Mouse (Mus musculus): ENCODE results near the gene Cnr1.
A peak's percentile ranks its signal among the peaks of the same experiment; 100 is the strongest.

The Cnr1 gene

DNA sequence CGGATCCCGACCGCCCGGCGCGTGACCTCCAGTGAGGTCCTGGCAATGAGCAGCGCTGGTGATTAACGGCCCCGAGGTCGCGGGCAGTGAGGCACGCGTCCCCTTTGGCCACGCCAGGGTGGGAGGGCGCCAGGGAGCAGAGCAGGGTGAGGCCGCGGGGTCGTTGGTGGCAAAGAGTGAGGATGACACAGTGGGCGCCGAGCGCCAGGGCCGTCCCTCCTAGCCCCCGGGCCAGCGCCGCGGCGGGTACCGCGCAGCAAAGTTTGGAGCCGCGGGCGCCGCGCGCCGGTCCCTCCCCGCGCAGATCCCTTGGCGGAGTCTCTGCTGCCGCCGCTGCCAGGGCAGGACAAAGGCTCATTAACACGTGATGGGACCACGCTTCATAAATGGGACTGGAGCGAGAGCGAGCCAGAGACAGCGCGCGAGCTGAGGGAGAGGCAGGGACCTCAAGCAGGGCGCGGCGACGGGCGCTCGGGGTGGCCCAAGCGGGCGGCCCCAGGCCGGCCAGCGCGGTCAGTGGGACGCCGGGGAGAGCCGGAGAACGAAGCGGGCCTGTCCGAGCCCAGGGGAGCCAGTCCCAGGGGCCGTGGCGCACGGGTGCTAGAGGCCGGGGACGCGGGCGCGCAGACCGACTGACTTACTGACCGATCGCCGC, at the start of gene Cnr1:
TSS of gene Cnr1 (plus strand) at position 360 of the 655 bp plus-strand sequence.
- peak; percentile 70 for DNase-seq

DNA sequence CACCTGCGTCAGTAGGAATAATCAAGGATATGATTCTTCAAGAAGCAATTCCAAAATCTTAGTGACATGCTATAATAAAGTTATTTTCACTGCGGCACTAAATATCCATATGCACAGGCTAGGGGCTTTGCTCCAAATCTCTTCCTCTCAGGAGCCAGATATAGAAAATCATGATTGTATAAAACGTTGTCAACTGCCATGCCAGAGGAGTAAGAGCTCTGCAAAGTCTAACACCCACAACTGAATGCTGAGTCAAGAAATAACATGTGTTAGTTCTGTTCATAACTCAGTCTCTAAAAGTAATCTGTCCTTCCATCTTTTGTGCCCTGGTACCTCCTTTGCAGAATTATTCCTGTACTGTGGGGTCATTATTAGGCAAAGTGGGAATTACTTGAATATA, 44.4 kb upstream of the Cnr1 start:
- DNase-seq, result no peak

DNA sequence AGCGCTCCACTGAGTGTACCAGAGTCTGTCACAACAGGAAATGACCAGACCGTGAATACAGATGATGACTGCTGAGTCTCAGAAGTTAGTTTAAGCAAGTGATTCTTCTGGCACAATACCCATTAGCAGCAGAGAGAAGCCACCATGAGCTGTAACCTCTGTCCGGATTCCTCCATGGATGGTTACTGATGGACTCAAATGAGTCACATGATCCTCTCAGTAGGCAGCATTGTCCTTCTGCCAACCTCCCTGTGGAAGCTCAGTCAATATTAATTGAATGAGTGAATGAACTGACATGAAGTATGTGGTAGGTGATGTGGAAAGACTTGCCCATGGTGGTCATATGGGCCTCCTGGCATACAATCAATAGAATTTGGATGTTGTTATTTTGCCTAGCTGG, 38.4 kb upstream of the Cnr1 start:
- no peak for DNase-seq

DNA sequence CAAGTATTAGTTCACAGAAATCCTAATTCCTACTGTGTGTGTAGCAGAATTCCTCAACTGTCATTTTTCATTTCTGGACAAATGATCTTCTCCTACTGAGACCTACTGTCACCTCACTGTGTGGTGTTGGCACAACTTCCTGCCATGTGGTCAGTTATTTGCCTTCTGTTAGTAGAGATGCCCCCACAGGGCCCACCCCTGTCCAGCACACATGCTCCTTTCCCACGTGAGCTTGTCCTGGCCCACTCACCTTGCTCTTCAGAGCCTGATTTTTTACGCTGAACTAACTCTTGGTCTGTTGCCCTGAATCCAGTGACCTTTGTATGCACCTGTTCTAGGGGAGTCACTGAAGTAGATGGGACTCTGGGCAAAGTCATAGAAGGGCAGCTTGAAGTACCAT, 34.4 kb upstream of the Cnr1 start:
- DNase-seq, result no peak

DNA sequence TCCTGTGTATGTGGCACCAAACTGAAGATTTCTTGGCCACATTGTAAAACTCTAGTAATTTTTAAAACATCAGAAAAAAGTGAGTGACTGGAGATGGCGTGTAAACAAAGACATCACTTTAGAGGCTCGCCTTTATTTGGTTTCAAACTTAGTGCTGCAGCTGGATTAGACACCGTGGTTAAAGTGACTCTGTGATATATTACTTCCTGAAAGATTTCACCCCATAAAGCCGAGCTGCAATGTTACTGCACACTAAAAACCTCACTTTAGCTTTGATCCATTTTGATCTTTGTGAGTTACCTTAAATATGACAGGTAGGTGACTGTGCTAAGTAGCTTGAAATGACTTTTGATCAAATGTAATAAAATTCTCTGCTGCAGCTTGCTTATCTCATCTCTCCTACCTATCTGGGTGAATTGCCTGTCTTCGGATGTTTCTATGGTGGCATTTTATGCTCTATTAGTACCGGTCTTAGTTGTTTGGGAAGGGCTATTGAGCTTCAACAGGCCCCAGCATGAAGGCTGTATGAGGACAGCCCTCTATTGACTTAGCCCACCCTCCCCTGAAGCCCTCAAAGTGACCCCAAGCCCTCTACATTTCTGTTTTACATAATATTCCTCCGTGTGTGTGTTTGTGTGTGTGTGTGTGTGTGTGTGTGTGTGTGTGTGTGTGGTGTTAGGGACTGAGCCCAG, 32.1 kb upstream of the Cnr1 start:
- DNase-seq, result no peak

DNA sequence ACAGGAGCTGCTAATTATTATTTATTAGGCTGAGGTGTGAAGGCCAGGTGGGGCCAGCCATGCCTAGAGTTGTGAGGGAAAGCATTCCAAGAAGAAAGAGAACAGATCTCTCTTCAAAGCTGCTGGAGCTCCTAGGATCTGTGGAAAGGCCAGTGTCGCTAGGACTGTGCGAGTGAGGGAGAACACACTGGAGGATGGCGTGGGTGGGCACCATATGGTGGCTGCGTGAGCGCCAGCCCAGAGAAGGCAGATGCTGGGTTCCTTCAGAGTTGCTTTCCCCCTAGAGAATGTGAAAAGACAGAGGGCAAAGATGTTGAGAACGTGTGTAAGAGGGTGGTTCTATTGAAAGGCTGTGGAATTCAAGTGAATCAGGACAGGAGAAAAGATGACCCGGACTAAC, 30.6 kb upstream of the Cnr1 start:
- DNase-seq, result peak; percentile 73

DNA sequence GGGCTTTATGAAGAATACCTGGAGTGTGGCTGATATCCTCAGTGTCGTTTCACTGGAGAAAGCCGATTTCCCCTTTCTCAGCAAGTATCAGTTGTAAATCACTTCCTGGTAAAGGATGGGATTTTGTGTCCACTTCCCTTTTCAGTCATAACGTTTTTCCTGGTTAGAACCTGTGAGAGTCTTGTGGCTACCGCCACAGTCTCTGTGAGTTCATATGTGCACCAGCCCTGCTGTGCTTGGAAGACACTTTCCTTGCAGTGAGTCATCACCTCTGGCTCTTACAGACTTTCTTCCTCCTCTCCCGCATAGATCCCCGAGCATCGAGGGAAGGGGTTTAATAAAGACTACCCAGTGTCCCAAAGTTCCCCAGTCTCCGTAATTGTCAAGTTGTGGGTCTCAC, 29.3 kb upstream of the Cnr1 start:
- no peak for DNase-seq

DNA sequence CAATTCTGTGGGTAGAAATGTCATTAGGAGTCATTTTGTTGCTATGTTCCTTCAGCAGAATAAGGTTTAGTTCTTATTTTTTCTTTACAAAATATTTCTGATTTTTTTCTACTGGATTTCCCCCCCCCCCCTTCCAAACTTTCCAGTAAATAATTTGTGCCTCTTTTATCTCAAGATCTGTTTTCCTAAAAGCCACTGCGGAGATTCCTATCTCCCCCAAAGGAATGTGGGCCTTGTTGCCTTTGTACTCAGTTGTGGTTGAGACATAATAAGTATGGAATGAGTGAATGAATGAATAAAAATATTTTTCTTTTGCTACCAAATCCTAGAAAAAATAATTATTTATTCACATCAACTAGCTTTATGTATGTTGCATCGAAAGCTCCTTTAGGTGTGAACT, 28.9 kb upstream of the Cnr1 start:
- no peak for DNase-seq

DNA sequence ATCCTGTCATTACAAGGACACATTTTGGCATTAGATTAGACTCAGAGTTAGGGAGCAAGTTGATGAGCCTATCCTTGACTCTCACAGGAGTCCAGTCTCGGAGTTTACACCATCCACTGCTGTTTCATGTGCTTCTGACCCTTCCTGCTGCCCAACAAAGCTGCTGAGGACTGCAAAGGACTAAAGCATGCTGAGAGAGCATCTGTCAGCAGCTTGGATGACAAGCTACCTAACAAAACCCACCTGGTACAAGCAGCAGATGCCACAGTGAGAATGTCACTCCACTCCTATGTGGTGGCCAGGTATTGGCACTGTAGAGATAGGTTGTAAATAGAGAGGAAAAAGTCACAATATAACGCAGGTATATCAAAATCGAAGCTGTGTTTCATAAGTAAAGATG, 22.7 kb upstream of the Cnr1 start:
- DNase-seq, result no peak

DNA sequence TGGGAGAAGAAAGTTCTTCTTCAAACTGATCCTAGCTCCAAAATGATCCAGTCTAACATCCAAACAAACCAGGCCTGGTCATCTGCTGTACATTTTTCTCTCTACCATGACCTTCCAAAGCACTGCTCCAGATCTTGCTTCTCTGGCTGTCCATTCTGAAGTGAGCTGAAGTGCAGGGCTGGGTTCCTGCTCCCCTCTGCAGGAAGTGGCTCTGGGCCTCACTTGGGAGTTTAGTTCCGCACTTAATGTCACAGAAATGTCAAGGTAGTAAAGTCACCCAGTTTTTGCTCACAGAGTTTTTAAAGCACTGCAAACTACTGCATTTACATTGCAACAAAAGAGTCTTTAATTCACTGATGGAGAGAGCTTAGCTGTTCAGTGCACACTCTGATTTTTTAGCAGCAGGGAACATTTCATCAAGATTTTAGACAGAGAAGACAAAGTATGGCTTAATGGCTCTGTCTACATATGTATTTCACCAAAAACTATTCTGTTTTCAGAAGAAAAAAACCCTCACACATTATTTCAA, 20.5 kb upstream of the Cnr1 start:
- no peak for DNase-seq

DNA sequence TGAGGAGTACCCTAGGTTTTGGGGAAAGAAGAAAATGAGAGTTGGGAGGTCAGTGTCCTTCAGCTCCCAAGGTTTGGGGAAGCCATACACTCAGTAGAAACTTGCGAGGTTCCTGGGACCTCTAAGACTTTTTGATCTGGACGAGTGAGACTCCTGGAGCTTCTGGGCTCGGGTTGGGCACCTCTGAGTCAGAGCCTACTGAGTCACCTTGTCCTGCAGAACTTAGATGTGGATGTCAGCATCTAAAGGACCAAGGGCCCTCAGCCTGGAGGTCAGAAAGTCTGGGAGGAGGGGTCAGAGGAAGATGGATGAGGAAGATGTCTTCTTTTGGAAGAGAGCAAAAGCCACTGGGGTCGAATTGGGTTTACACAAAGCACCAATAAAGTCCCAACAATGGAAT, 19.6 kb upstream of the Cnr1 start:
- no peak for DNase-seq

DNA sequence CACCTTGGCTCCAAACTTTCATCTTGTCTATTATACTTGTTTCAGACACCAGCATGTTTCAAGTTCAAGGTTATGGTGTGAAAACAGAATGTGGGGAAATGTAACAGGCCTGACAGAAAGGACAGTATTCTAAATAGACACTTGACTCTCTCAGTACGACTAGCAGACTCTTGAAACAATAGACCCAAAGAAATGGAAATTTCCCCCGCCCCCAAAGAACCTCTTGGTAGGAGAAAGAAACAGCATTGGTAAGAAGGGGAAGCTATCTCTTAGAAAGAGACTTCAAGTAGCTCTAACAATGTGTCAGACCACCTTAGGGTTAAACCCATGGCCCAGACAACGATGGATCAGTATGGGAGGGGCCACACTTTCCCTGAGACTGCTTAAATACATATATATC, 15.6 kb upstream of the Cnr1 start:
- DNase-seq, result no peak

DNA sequence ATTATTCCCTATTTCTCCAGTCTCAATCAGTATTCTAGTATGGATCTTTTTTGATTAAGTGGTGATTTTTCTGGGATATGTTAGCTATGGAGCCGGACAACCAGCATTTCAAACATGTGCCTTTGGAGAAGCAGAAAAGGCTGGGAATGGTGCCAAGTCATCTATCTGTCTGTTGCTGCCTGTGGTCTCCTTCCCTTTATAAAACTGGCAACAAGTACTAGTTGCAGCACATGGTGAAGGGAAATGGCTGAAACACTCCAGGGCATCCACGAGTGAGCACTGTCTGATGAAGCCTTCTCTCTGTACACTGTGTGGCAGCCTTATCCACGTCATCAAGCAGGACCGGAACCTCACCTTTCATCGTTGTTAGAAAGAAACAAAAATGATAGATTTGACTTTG, 8.7 kb upstream of the Cnr1 start:
- peak; percentile 40 for DNase-seq

DNA sequence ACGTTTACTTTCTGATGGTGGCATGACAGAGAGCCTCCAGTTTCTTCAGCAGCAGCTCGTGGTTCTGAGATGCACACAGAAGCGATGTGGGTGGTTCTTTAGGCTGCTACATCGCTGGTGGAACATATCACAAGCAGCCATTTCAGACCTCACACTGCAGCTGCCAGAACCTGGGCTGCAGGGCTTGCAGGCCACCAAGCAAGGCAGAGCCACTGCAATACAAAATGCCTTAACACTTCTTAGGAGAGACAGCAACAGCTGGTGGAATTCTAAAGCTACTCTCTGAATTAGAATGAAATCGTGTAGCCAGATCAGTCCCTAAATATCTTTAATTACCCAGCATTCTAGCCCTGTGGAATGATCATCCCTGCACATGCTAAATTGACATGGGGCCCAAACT, 3.6 kb upstream of the Cnr1 start:
- DNase-seq, result no peak

DNA sequence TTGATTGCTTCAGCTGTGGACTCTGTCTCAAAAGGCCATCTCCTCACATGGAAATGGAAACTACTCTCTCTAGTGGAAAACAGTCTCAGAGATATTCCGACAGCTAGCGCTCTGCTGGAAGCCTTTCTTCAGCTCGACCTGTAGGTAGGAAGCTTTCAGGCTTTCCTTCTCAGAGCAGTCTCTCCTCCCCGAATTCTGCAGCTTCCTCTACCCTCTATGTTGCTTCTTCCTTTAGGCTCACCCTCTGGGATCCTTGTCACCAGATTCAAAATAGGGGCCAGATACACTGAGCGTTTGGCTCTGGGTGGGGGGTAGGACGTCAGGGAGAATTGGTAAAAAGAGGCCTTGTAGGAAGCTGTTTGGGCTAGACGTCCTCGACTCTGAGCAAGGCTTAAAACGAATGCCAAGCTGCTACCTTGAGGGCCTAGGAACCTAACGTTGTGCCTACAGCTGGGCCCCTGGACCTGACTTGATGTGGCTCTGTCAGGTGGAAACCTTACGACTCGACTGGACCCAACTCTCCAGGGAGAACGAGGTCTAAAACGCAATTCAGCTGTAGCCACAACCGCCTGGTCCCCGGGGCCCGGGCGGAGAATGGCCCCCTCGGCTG, 1.1 kb upstream of the Cnr1 start:
- no peak for DNase-seq

DNA sequence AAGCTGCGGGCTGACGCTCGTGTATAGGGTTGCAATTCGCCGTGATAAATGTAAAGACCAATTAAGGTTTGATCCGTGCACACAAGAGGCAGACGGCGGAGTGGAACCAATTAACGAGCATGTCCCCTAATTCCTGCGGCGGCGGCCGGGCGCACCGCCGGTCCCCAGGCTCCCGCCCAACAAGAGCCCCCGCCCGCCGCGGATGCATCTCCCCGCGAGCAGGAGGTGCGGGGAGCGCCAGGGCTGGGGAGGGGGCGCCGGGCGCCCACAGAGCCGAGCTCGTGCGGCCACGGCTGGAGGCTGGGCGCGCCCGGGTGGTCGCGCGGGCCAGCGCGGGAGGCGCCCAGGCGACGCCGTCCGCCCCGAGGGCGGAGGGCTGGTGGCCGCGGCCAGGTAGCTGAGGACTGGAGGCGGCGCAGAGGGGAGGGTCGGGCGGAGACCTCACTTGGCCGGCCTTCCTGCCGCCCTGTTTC, 596 bp upstream of the Cnr1 start:
- peak; percentile 20 for DNase-seq

DNA sequence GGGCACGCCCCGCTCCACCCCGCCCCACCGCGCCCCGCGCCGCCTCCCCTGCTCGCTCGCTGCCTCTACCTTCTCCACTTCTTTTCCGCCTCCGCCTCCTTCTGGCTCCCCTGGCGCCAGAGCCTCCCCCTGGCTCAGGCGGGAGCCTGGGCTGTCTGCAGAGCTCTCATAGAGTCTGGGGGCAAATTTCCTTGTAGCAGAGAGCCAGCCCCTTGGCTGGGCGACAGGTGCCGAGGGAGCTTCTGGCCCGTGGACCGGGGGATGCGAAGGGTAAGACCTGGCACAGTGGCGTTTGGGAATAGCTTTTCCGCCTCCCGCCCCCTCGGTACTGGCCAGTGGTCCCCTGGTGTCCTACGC, 474 bp downstream of the Cnr1 start:
- DNase-seq, result peak; percentile 20

DNA sequence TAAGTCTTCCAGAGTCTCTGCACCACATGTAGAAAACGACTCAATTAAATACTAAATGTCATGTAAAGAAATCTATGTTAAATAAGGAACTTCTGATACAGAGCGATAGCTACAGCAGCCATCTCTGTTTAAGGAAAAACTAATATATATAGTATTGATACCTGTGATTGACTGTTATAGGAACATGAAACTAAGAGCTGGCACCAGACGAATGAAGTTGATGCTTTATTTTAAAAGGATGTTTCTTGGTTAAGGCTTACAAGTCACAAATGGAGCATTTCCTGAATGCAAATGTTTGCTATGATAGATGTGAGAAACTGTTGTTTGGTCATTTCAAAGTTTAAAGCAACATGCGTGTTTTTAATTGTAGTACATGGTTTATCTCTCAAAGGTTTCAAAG, 1.1 kb downstream of the Cnr1 start:
- DNase-seq, result no peak

DNA sequence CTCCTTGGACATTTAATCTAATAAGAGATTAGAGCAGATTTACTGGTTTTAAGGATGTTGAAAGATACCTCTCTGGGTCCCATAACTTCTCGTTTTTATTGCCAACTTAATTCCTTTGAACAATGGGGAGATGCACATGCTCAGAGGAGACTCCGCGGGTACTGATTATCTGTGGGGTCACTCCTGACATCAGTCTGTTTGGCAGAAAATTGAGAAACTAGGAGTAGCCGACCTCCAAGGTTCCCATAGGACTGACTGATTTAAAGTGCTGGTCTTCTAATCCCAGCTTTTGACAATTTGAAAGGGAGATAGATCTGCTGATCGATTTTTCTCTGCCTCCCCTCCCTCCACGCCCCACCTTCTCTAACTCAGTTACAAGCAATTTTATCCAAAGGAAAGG, 1.6 kb downstream of the Cnr1 start:
- DNase-seq, result no peak

DNA sequence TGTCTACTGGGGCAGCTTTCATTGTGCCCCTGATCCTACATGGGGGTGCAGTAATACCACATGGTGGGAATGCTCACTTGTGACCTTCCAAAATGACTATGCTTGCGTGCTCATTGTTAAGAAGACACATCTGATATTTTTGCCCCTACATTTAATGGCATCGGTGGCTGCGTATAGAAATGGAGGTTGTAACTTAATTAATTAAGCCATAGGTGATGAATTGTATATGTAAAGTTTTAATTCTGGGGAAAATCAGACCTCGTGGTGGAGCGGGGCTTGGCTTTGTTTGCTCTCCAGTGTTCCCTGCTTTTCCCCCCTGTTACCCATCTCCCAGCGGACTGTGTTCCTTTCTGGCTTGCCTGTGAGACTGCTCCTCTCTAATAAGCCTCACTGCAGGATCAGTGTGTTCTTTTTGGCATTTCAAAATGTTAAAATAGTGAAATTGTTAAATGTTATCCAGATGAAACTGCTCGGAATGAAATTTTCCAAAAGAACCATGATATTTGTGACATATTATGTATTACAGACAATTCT, 2.4 kb downstream of the Cnr1 start:
- no peak for DNase-seq

DNA sequence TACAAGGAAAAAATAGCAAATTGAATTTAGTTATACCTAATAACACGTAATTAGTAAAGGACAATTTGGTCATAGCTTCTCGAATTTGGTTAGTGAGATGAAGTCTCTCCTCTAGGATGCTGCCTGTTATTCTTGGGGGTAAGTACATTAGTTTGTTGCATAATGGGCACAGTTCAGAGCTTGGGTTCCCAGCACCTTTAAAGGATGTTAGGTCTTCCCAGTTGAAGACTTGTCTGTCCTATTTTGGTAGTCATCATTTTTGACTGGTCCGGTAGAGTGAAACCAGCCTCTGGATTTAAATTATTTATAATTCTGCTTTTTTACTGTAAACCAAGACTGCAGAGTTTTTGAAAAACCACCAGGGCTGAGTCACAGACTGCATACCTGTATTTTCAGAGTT, 3.3 kb downstream of the Cnr1 start:
- DNase-seq, result no peak

DNA sequence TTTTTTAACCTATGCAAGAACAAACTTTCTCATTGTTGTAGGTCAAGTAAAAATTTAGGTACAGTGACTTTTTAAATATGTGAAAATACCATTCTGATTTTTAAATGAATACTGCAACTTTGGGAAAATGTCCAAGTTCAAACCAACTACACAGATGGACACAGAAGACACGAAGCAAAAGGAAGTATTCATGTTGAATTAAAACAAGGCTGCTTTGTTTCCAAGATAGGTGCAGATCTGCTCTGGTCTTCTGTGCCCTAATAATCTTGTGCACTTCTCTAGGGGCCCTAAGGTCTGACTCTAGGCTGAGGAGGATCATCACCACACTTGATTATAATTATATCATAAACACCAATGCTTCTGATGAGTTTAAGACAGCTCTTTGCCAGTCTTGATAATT, 4.1 kb downstream of the Cnr1 start:
- no peak for DNase-seq

DNA sequence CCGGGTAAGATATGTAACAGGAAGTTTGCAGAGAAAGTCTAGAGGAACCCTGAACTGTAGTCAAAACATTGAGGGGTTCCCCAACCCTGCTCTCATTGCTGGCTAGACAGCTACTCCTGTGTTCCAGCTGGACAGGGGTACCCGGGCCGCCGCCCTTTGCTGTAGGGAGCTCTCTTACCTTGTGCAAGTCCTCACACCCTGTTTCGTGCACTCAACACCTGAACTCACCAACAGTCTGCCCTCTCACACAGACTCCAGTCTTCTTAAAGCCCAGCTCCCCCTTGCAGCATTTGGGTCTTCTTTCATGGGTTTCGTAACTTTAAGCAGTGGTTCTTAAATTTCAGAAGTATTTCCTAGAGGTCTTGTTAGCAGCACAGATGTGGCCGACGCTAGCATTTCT, 7.0 kb downstream of the Cnr1 start:
- no peak for DNase-seq

DNA sequence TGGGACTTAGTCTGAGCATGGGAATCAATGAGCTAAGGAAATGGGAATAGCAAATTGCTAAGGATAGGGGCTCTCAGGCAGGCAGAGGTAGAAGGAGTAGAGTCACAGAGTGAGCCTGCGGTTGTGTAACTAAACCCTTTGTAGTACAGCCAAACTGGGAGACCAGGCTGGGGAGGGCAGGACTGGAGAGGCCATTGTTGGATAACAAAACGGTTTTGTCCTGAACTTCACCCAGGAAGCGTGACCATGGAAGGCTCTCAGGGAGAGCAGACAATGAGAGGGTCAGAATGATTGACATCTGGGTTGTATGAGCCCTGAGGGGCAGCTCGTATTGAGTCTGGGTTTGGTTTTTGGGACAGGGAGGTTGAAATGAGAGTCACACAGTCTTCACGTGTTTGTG, 17.2 kb downstream of the Cnr1 start:
- no peak for DNase-seq

All from layer of hippocampus, adult 9-11 months (tissue).